Mouse (Mus musculus) left cerebral cortex, adult 8-10 months (tissue): ENCODE measurements around the gene D930048N14Rik. TPM values are rescaled to one million over a fixed set of nuclear protein-coding genes. Genes with fewer than 3 reads are reported as not detected.

Source experiments
- DNase-seq, 2 experiments: peaks; one replicate each; pipeline ENCODE4 v3.0.0; 2022; ENCODE audit warnings: low spot score in 2 of 2
- total RNA-seq, 4 experiments: library from RNA; stranded (reverse); gene quantifications; 2 replicates each; pipeline ENCODE4 v1.2.4; 2022

The D930048N14Rik gene
- total RNA-seq, 4 experiments from 2014 or later, result 1.6 to 2.8 (median 2.6) TPM

GRCm38 (mm10) chr11:51702831-51703230 is 52.1 kb downstream of the D930048N14Rik start:
- no peak for DNase-seq

DNA sequence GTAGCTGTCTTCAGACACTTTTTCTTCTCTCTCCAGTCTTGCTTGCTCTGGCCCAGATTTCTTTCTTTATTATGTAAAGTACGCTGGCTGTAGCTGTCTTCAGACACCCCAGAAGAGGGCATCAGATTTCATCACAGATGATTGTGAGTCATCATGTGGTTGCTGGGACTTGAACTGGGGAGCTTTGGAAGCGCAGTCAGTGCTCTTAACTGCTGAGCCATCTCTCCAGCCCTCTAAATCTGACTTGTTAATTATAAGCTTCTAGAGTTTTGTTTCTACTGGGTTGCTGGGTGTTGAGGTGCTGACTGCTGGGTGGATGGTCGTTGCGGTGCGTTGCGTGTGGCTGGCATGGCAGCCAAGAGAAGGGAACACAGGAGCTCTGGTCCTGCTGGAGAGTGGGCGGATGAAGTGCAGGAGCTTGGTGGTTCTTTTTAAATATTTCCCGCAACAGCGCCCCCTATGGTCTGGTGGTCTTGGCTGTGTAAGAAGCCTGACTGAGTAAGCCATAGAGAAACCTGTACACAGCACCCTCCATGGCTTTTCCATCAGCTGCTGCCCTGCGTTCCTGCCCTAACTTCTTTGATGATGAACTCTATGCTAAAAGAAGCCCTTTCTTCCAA is 52.7 kb downstream of the D930048N14Rik start:
- DNase-seq, result no peak

DNA sequence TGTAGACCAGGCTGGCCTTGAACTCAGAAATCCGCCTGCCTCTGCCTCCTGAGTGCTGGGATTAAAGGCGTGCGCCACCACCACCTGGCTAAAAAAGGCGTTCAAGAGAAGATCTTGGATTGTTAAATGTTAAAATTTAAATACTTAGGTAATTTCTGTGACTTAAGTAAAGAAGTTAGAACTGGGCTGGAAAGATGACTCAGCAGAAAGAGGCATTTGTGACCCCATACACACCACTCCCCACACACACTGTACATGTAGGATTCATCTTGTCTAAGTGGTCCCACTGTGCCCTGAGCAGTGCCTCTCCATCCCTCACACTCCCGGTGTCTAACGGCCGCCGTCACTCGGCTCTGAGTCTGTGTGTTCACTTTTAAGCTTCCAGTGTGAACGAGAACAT is 55.7 kb downstream of the D930048N14Rik start:
- no peak for DNase-seq

GRCm38 (mm10) chr11:51707080-51707479 is 56.3 kb downstream of the D930048N14Rik start:
- DNase-seq, result no peak

Other genes starting within 250 kb of the D930048N14Rik start
- gene Phykpl, start 66.2 kb upstream of the D930048N14Rik start, total RNA-seq, result 1 to 10 TPM; 5.9 to 8.5 (median 6.5) TPM
- gene Hnrnpab, start 44.1 kb upstream of the D930048N14Rik start, total RNA-seq, result 100 to 1,000 TPM; 113 to 139 (median 126) TPM
- 10 to 100 TPM; 50.4 to 57.4 (median 53.6) TPM for gene Nhp2, start 31.2 kb upstream of the D930048N14Rik start, total RNA-seq
- gene Rmnd5b, start 15.1 kb upstream of the D930048N14Rik start, total RNA-seq, result 10 to 100 TPM; 48.2 to 59.4 (median 54.7) TPM
- 10 to 100 TPM; 15.5 to 17.2 (median 16.7) TPM for gene N4bp3, start 112 bp upstream of the D930048N14Rik start, total RNA-seq
- gene 0610009B22Rik, start 37.9 kb downstream of the D930048N14Rik start, total RNA-seq, result 10 to 100 TPM; 30.0 to 34.7 (median 33.3) TPM
- 10 to 100 TPM; 19.1 to 21.9 (median 19.8) TPM for gene Sec24a, start 112.7 kb downstream of the D930048N14Rik start, total RNA-seq
- 10 to 100 TPM; 63.7 to 73.2 (median 67.6) TPM for gene Sar1b, start 112.7 kb downstream of the D930048N14Rik start, total RNA-seq
- gene Jade2, start 206.7 kb downstream of the D930048N14Rik start, total RNA-seq, result 10 to 100 TPM; 53.5 to 60.9 (median 57.6) TPM